Mouse (Mus musculus) lung, adult 2 months (tissue): ENCODE results near the gene Otogl. TPM values are rescaled to one million over a fixed set of nuclear protein-coding genes. Genes with fewer than 3 reads are reported as not detected.

Source experiments
- DNase-seq: peaks from one replicate; pipeline ENCODE4 v3.0.0; 2022
- H3K4me1 ChIP-seq: fragments of 200-500 bp; 2 replicates; pipeline ENCODE4 v1.6.1; 2011; ENCODE audit warnings: low read length; ENCODE audit not compliant: control insufficient read depth, insufficient read depth
- H3K4me3 ChIP-seq: fragments of 200-500 bp; replicated peaks from 2 replicates; pipeline ENCODE3; 2011; ENCODE audit warnings: low read depth, mild to moderate bottlenecking, control low read depth, low read length; ENCODE audit errors: extremely low read depth
- CTCF ChIP-seq: fragments of 200-500 bp; IDR thresholded peaks from 2 replicates; pipeline ENCODE4 v1.5.1; 2011; ENCODE audit warnings: mild to moderate bottlenecking, low read length, control low read depth; ENCODE audit not compliant: insufficient read depth
- POLR2A ChIP-seq: fragments of 200-500 bp; IDR thresholded peaks from 2 replicates; pipeline ENCODE4 v1.6.1; 2011; ENCODE audit warnings: low read depth, mild to moderate bottlenecking, control low read depth, low read length, borderline replicate concordance; ENCODE audit errors: extremely low read depth
- WGBS: fragments of 180-500 bp; shearing (Covaris S2); methylation state at CpG from one replicate; pipeline ENCODE4 v1.1.7; 2018; 5-methylcytosine and 5-hydroxymethylcytosine counted together
- polyA plus RNA-seq: library from polyadenylated mRNA; depleted of rRNA; stranded (reverse); fragments of >200 nt; gene quantifications from 2 replicates; pipeline ENCODE4 v1.2.3, GENCODE M21; 2012

The Otogl gene
- polyA plus RNA-seq, 1 experiment = 0.06 TPM

DNA sequence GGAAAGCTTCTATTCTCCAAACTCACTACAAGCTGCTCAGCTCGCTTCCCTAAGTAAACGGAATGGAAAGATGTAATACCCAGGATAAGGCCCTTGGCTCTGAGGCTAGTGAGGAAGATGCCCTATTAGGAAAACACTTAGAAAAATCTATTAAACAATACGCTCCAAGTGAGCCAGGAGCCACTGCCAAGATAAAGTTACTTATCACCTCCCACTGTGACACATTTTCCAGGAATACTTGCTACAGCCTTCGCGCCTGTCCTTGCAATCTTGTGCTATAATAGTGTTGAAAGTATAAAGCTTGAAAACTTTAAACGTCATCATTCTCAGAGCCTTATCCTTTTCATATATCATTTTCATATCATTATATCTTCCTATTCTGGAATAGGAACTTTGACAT, 28.4 kb upstream of the Otogl start:
- DNase-seq = no peak
- no peak for TF ChIP-seq POLR2A
- no peak for TF ChIP-seq CTCF
- no peak overlapping the region for H3K4me3 ChIP-seq
- 39% methylated on average over 6 of the region's 6 CpGs for WGBS
- H3K4me1 ChIP-seq = no peaks in the 10 kb centered on the region

DNA sequence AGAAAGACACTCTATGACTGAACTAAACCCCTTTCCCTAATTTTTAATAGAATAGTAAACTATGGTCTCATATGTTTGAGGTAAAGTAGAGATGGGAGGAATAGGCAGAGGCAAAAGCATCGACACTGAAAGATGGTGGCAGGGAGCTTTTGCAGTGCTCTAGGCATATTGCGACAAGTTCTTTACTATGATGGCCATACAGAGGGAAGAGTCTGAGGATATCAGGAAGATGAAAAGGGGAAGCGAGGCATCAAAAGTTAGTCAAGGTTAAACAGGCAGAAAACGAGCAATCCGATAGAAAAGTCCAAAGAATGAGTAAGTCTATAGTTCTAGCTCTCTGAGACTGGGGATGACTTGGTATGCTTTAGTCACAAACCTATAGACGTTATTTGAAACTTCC, 27.9 kb upstream of the Otogl start:
- 88% methylated on average over 6 of the region's 6 CpGs for WGBS
- H3K4me3 ChIP-seq = no peak overlapping the region
- DNase-seq = no peak
- no peak for TF ChIP-seq CTCF
- TF ChIP-seq POLR2A = no peak
- no peaks in the 10 kb centered on the region for H3K4me1 ChIP-seq

DNA sequence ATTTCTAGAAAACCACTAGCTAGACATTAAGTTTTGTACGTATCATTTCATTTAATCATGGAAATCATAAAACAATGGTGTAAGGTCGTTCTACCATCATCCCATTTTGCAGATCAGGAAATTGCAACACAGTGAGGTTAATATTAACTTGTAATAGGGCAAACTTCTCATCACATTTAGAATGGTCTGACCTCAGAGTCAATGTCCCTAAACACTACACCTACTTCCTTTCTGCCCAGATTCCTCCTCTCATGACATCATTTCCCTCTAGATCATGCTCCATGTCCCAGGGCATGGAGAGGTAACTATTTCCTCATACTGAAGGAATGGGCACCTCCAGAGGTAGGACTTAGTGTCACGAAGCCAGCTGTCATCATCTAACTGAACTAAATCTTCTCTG, 22.1 kb upstream of the Otogl start:
- TF ChIP-seq POLR2A (no peak), CTCF (no peak)
- 76% methylated on average over 3 of the region's 3 CpGs for WGBS
- Histone ChIP-seq H3K4me3 (no peak overlapping the region), H3K4me1 (peaks cover 12% of the 10 kb centered on the region)
- no peak for DNase-seq

GRCm38 (mm10) chr10:107933527-107933926, 21.6 kb upstream of the Otogl start:
- WGBS = 78% methylated on average over 1 of the region's 1 CpGs
- Histone ChIP-seq H3K4me1 (peaks cover 12% of the 10 kb centered on the region), H3K4me3 (no peak overlapping the region)
- no peak for TF ChIP-seq CTCF
- no peak for TF ChIP-seq POLR2A
- DNase-seq = no peak

DNA sequence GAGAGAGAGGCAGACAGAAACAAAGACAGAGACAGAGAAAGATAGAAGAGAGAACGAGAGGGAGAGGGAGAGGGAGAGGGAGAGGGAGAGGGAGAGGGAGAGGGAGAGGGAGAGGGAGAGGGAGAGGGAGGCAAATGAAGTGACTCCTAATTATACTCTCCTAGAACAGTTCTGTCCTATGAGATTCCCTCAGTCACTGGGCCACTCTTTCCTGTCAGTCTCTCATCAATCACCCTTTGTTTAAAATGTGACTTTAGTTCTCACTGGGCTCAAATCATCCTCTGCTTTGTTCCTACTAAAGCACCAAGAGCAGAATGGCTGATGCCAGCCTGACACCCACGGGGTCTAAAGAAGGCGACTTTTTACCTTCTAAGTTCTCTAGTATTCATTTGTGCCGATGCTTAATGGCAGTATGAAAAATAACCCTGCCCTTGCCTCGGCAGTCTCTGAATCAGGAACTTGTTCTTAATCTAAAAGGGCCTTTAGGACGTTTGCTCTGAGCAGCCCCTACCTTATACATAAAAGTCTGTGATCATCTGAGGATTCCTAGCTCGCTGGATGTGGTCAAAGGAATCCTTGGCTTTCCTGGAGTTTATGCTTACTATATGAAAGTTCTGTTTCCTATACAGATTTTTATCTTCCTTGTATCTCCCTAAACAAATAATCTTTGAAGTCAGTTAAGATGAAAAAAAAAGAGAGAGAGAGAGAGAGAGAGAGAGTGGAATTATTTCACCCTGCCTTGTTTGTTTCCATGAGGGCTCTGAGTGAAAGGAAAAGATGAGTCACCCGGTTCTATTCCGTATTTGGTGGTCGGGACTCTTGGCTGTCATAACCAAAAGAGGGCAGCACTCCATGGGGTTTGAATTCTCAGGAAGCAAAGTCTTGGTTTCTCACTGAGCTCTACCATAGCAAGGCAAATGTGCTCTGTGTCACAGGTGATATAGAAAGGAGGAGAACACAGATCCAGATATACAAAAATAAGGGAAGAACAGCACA, 20.2 kb upstream of the Otogl start:
- H3K4me3 ChIP-seq = no peak overlapping the region
- TF ChIP-seq POLR2A (no peak), CTCF (no peak)
- WGBS = 9% methylated on average over 9 of the region's 10 CpGs
- peak; percentile 19 for DNase-seq
- peaks cover 12% of the 10 kb centered on the region for H3K4me1 ChIP-seq

DNA sequence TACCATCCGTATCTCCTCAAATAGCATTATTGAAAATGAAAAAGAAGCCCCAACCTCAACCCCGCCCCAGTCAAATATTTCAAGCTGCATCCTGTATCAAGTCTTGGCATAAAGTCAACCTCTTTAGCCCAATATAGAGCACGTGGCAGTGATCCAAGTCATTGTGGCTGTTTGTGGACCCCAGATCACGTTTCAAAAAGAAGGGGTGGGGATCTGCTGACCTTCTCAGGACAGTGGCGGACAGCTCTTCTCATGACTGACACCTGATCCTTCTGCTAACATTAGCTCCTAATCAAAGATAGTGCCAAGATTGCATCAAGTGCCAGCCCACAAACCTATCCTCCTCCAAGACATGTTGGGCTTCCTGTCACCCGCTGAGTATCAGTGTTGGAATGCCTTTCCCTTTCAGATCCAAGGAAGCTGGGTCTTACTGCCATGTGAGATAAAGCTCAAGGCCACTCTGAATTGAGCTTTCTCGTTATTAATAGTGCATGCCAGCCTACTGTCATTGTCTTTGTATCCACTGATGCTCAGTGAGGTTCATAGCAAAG, 18.6 kb upstream of the Otogl start:
- TF ChIP-seq POLR2A (no peak), CTCF (no peak)
- H3K4me1 ChIP-seq = peaks cover 12% of the 10 kb centered on the region
- DNase-seq = peak; percentile 18
- H3K4me3 ChIP-seq = no peak overlapping the region
- 18% methylated on average over 7 of the region's 7 CpGs for WGBS

DNA sequence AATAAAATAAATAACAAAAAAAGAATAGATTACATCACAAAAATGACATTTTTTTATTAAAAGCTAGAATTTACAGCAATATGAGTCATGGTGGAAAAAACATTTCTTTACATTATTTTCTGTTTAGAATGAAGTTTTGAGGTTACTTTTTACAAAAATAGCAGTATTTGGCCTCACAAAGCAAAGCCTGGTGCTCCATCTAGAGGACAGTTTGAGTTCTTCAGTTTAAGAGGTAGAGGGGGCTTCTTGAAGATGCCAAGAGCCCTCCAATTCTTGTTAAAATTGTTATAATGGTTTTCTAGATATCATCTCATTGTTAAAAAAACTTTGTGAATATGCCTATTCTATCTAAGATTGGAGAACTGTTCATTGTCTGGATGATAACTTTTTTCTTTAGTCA, 13.4 kb upstream of the Otogl start:
- no peaks in the 10 kb centered on the region; the same call in none of the 2 replicates for H3K4me1 ChIP-seq
- TF ChIP-seq CTCF (no peak), POLR2A (no peak)
- no peak overlapping the region for H3K4me3 ChIP-seq
- no peak for DNase-seq

GRCm38 (mm10) chr10:107923860-107924259, 11.9 kb upstream of the Otogl start:
- no peak for DNase-seq
- Histone ChIP-seq H3K4me3 (no peak overlapping the region), H3K4me1 (no peaks in the 10 kb centered on the region; the same call in 1 of the 2 replicates)
- TF ChIP-seq CTCF (no peak), POLR2A (no peak)
- WGBS = 14% methylated on average over 2 of the region's 2 CpGs

- TF ChIP-seq POLR2A (no peak), CTCF (peak; percentile 18; the same call in 1 of the 2 replicates)
- no peak for DNase-seq
- no peaks in the 10 kb centered on the region; the same call in 1 of the 2 replicates for H3K4me1 ChIP-seq
- H3K4me3 ChIP-seq = no peak overlapping the region
- WGBS = 7% methylated on average over 1 of the region's 1 CpGs
These were observed 10.8 kb upstream of the Otogl start for GRCm38 (mm10) chr10:107922750-107923149.

GRCm38 (mm10) chr10:107921549-107921948, 9.6 kb upstream of the Otogl start:
- Histone ChIP-seq H3K4me3 (no peak overlapping the region), H3K4me1 (no peaks in the 10 kb centered on the region; the same call in 1 of the 2 replicates)
- DNase-seq = no peak
- 8% methylated on average over 1 of the region's 1 CpGs for WGBS
- TF ChIP-seq CTCF (no peak), POLR2A (no peak)

- Histone ChIP-seq H3K4me1 (no peaks in the 10 kb centered on the region; the same call in 1 of the 2 replicates), H3K4me3 (no peak overlapping the region)
- no peak for DNase-seq
- TF ChIP-seq POLR2A = no peak
- 93% methylated on average over 1 of the region's 1 CpGs for WGBS
These were observed 9.2 kb upstream of the Otogl start for GRCm38 (mm10) chr10:107921134-107921533.
